In genomic region chr8:121083093-121083935, GRCm38 (mm10) we compare ENCODE assay signal across 7 mouse cellular contexts. TPM values are rescaled to one million over a fixed set of nuclear protein-coding genes. Genes with fewer than 3 reads are reported as not detected.
DNase-seq lines count a peak whose midpoint lies in the region; ATAC-seq lines count a peak whose summit lies in the region.

No protein-coding gene starts in this region.

- peaks cover 77% of the 10 kb centered on the region for H3K27me3 ChIP-seq in stomach, embryonic 16.5 days (ENCODE audit: control insufficient read depth, insufficient read depth, low read length)

- peak overlapping the region; percentile 99 for H3K27ac ChIP-seq in stomach, embryonic 16.5 days (ENCODE audit: low read length)

- peak; percentile 77 for ATAC-seq in stomach, embryonic 16.5 days (ENCODE audit: insufficient read depth, low FRiP score)

- H3K9me3 ChIP-seq in stomach, embryonic 16.5 days (replicated peaks; ENCODE audit: control insufficient read depth, low read length) = no peaks in the 10 kb centered on the region

- peak overlapping the region; percentile 88 for H3K9ac ChIP-seq in stomach, embryonic 16.5 days (ENCODE audit: low read length)

- peak; percentile 72 to 88 for DNase-seq in adrenal gland, adult (ENCODE audit: inconsistent age in 2 of 2, low spot score in 1 of 2)
- peak; percentile 86 for DNase-seq in embryo, embryonic 11 days
- peak; percentile 60 for DNase-seq in heart, adult 8-10 months (ENCODE audit: low spot score)
- DNase-seq in kidney, adult 8-10 months = peak; percentile 43 to 58
- peak; percentile 94 for DNase-seq in lung, postnatal 10 days
- no peak for DNase-seq in right cerebral cortex, adult 18-20 months

- peak overlapping the region; percentile 70 for H3K4me3 ChIP-seq in stomach, embryonic 16.5 days (replicated peaks; ENCODE audit: low read length)

- H3K4me1 ChIP-seq in stomach, embryonic 16.5 days (ENCODE audit: control insufficient read depth, insufficient read depth, low read length) = no peaks in the 10 kb centered on the region

- no peaks in the 10 kb centered on the region for H3K36me3 ChIP-seq in stomach, embryonic 16.5 days (ENCODE audit: control insufficient read depth, insufficient read depth, low read length)

- peak overlapping the region; percentile 67 for H3K4me2 ChIP-seq in stomach, embryonic 16.5 days (ENCODE audit: low read depth, low read length)

- under 1% methylated on average over 88 of the region's 89 CpGs for WGBS in stomach, embryonic 16.5 days

RNA-seq across cellular contexts. Expression of gene Foxf1, which starts 0.9 kb away (rescaled TPM):
- total RNA-seq in heart, adult 8-10 months (2022) = under 1 TPM in 3 of 4 experiments, not detected in 1; 0.19 to 0.34 (median 0.33) TPM
- polyA plus RNA-seq in stomach, embryonic 16.5 days (2015; fragmentation: Nextera tagmentation; extraction: Ambion mirVana) = 98.1 and 101 TPM in 2 replicates

RNA-seq across cellular contexts. Expression of gene Mthfsd, which starts 24.9 kb away (rescaled TPM):
- 10 to 100 TPM; 15.3 to 17.1 (median 15.6) TPM for total RNA-seq in heart, adult 8-10 months (2022)
- polyA plus RNA-seq in stomach, embryonic 16.5 days (2015; fragmentation: Nextera tagmentation; extraction: Ambion mirVana) = 51.1 and 57.5 TPM in 2 replicates

RNA-seq across cellular contexts. Expression of gene Foxc2, which starts 32.7 kb away (rescaled TPM):
- 1 to 10 TPM; 1.4 to 2.2 (median 1.6) TPM for total RNA-seq in heart, adult 8-10 months (2022)
- 0.12 and 0.14 TPM in 2 replicates for polyA plus RNA-seq in stomach, embryonic 16.5 days (2015; fragmentation: Nextera tagmentation; extraction: Ambion mirVana)

RNA-seq across cellular contexts. Expression of gene Foxl1, which starts 44.4 kb away (rescaled TPM):
- under 1 TPM in 3 of 4 experiments, not detected in 1; 0.08 to 0.26 (median 0.09) TPM for total RNA-seq in heart, adult 8-10 months (2022)
- 3.4 and 4.0 TPM in 2 replicates for polyA plus RNA-seq in stomach, embryonic 16.5 days (2015; fragmentation: Nextera tagmentation; extraction: Ambion mirVana)
